Mouse (Mus musculus) kidney, postnatal 36 days (tissue): ENCODE results near the gene Dnm3.

Experiments used
- DNase-seq, 2 experiments: peaks; one replicate each; pipeline ENCODE4 v3.0.0; 2021 to 2022; ENCODE audit warnings: mixed read lengths in 2 of 2

The Dnm3 gene

GRCm38 (mm10) chr1:162313451-162314276 lies 164.2 kb downstream of the Dnm3 start:
- peak; percentile 34 to 55 for DNase-seq

- no peak for DNase-seq
These were observed 165.2 kb downstream of the Dnm3 start for GRCm38 (mm10) chr1:162312621-162313020.

- no peak for DNase-seq
These were observed 165.7 kb downstream of the Dnm3 start for GRCm38 (mm10) chr1:162312152-162312551.

DNA sequence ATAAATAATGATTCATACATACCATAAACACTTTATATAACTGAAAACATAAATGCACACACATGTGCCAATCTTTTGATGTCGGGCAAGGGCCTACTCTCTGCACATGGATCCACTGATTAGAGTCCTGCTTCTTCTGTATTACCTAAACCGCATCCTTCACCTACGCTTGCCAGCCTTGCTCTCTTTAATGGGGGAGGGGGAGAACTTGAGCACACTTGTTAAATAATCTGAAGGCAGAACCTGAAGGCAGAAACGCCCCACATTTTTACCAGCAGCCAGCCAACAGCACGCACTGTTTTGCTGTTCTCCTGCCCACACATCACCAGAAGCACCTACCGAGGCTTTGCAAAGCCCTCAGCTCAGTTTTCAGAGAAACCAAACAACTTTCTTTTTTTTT lies 172.6 kb downstream of the Dnm3 start:
- no peak for DNase-seq

DNA sequence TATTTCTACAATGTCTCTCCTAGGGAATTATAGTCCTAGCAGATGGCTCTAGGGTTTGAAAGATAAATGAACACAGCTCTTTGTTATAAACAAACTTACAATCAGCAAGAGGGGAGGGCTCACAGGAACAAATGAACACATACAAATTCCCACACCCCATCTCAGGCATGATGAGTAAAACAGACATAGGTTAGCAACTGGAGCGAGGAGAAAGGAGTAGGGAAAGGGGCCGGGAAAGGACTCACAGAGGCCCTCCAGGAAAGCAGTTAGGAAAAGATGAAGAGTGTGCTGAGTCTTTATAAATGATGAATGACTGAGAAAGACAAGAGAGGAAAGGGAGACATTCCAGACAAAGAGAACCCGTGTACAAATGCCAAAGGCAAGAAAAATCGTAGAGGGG lies 175.4 kb downstream of the Dnm3 start:
- DNase-seq: no peak

GRCm38 (mm10) chr1:162299558-162300319 lies 178.1 kb downstream of the Dnm3 start:
- peak; percentile 54 to 69 for DNase-seq

GRCm38 (mm10) chr1:162298527-162298926 lies 179.3 kb downstream of the Dnm3 start:
- DNase-seq: no peak

GRCm38 (mm10) chr1:162295443-162295842 lies 182.4 kb downstream of the Dnm3 start:
- no peak for DNase-seq

- peak in 1 of 2 experiments; percentile 13 for DNase-seq
These were observed 183.3 kb downstream of the Dnm3 start for GRCm38 (mm10) chr1:162294572-162294910.

GRCm38 (mm10) chr1:162293732-162294571 lies 183.9 kb downstream of the Dnm3 start:
- no peak for DNase-seq

- peak in 1 of 2 experiments; percentile 43 for DNase-seq
These were observed 190.9 kb downstream of the Dnm3 start for GRCm38 (mm10) chr1:162286910-162287309.

GRCm38 (mm10) chr1:162281981-162282381 lies 195.9 kb downstream of the Dnm3 start:
- DNase-seq: peak; percentile 22 to 62

GRCm38 (mm10) chr1:162280052-162280451 lies 197.8 kb downstream of the Dnm3 start:
- DNase-seq: no peak

- peak; percentile 19 to 71 for DNase-seq
These were observed 201.8 kb downstream of the Dnm3 start for GRCm38 (mm10) chr1:162276011-162276410.

- DNase-seq: no peak
These were observed 203.1 kb downstream of the Dnm3 start for GRCm38 (mm10) chr1:162274674-162275248.

GRCm38 (mm10) chr1:162256912-162257607 lies 220.8 kb downstream of the Dnm3 start:
- no peak for DNase-seq

GRCm38 (mm10) chr1:162254944-162255343 lies 222.9 kb downstream of the Dnm3 start:
- no peak for DNase-seq

GRCm38 (mm10) chr1:162253971-162254641 lies 223.7 kb downstream of the Dnm3 start:
- DNase-seq: peak; percentile 8 to 13

- DNase-seq: no peak
These were observed 225.0 kb downstream of the Dnm3 start for GRCm38 (mm10) chr1:162252869-162253268.

DNA sequence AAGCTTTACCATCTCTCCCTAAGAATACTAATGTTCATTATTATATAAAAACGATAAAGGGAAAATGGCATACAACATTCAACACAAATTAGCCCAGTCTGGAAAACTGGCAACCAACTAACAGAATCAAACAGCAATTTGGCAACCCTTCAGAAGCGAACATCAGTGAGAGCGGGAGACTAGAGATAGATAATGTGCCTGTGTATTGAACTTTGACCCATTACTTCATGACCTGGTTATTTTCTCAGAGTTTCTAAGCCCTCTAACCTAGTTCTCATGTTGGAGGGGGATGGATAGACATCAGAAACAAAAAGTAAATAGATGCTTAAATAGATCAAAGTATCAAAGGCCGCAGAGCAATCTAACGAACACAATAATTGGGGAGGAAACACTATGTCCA lies 230.6 kb downstream of the Dnm3 start:
- DNase-seq: no peak

GRCm38 (mm10) chr1:162243651-162243990 lies 234.2 kb downstream of the Dnm3 start:
- DNase-seq: no peak
